Mouse (Mus musculus): Measurements from ENCODE around the gene 9930021J03Rik.

The 9930021J03Rik gene

GRCm38 (mm10) chr19:29805101-29805916 is 480 bp downstream of the 9930021J03Rik start:
- DNase-seq, result peak; percentile 54

GRCm38 (mm10) chr19:29803946-29804345 is 1.8 kb downstream of the 9930021J03Rik start:
- no peak for DNase-seq

- DNase-seq, result no peak
Measured at GRCm38 (mm10) chr19:29797371-29797770, 8.4 kb downstream of the 9930021J03Rik start.

- no peak for DNase-seq
Measured at GRCm38 (mm10) chr19:29787997-29788396, 17.8 kb downstream of the 9930021J03Rik start.

- DNase-seq, result no peak
Measured at GRCm38 (mm10) chr19:29782914-29783313, 22.9 kb downstream of the 9930021J03Rik start.

- no peak for DNase-seq
Measured at GRCm38 (mm10) chr19:29753939-29754338, 51.9 kb downstream of the 9930021J03Rik start.

GRCm38 (mm10) chr19:29750994-29751393 is 54.8 kb downstream of the 9930021J03Rik start:
- DNase-seq, result no peak

- DNase-seq, result no peak
Measured at GRCm38 (mm10) chr19:29743531-29743930, 62.3 kb downstream of the 9930021J03Rik start.

- DNase-seq, result no peak
Measured at GRCm38 (mm10) chr19:29740661-29741060, 65.1 kb downstream of the 9930021J03Rik start.

- DNase-seq, result no peak
Measured at GRCm38 (mm10) chr19:29739608-29740007, 66.2 kb downstream of the 9930021J03Rik start.

- no peak for DNase-seq
Measured at GRCm38 (mm10) chr19:29735421-29735820, 70.4 kb downstream of the 9930021J03Rik start.

GRCm38 (mm10) chr19:29718476-29718875 is 87.3 kb downstream of the 9930021J03Rik start:
- no peak for DNase-seq

GRCm38 (mm10) chr19:29717854-29718253 is 87.9 kb downstream of the 9930021J03Rik start:
- no peak for DNase-seq

- DNase-seq, result no peak
Measured at GRCm38 (mm10) chr19:29713451-29713850, 92.3 kb downstream of the 9930021J03Rik start.

- DNase-seq, result no peak
Measured at GRCm38 (mm10) chr19:29709461-29709860, 96.3 kb downstream of the 9930021J03Rik start.

- DNase-seq, result no peak
Measured at GRCm38 (mm10) chr19:29708461-29708860, 97.3 kb downstream of the 9930021J03Rik start.

- no peak for DNase-seq
Measured at GRCm38 (mm10) chr19:29708003-29708402, 97.8 kb downstream of the 9930021J03Rik start.

- DNase-seq, result no peak
Measured at GRCm38 (mm10) chr19:29707314-29707898, 98.4 kb downstream of the 9930021J03Rik start.

GRCm38 (mm10) chr19:29704436-29704835 is 101.4 kb downstream of the 9930021J03Rik start:
- no peak for DNase-seq

GRCm38 (mm10) chr19:29701707-29702106 is 104.1 kb downstream of the 9930021J03Rik start:
- no peak for DNase-seq

GRCm38 (mm10) chr19:29697245-29697874 is 108.4 kb downstream of the 9930021J03Rik start, which contains the start of gene Mlana:
TSS of gene Mlana (plus strand) at chr19:29697824.
- no peak for DNase-seq

GRCm38 (mm10) chr19:29696840-29697239 is 108.9 kb downstream of the 9930021J03Rik start:
- DNase-seq, result no peak

GRCm38 (mm10) chr19:29696309-29696708 is 109.5 kb downstream of the 9930021J03Rik start:
- DNase-seq, result no peak

- DNase-seq, result no peak
Measured at GRCm38 (mm10) chr19:29695071-29695470, 110.7 kb downstream of the 9930021J03Rik start.

Data from cerebellum, adult 11 months (tissue).